Mouse (Mus musculus): Measurements from ENCODE around the gene Vmn2r32. TPM values are rescaled to one million over a fixed set of nuclear protein-coding genes. Genes with fewer than 3 reads are reported as not detected.
"Not testable (repeated sequence)": the region's sequence is repeated elsewhere in the genome, so short reads cannot be mapped to it uniquely, and the experiment has no call there.

Gene Vmn2r32
- not detected in 2 replicates for polyA plus RNA-seq (2012; rRNA removed)

DNA sequence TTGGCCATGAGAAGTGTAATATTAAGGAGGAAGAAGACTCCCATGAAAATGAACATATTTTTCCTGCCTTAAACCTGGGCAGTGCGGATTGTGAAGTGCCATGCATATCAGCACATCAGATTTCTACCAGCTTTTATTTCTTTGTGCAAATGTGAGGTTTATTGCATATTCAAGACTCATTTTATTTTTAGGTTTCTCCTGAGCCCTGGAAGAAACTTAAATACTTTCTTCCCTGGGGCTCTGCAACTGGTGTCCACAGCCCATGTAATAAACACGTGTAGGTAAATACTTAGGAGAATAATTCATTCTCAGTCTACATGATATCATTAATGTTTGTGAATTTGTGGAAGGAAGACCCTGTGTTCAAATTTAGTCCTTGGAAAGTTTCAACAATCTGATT, at the start of gene Vmn2r32:
TSS of gene Vmn2r32 (minus strand) at position 101 of the 400 bp plus-strand sequence.
- not testable (repeated sequence) for DNase-seq (ENCODE audit: low read depth)

Other genes with a start within 250 kb of the Vmn2r32 start
- 0.26 and 0.89 TPM in 2 replicates for gene Vmn2r29, start 232.7 kb downstream of the Vmn2r32 start, polyA plus RNA-seq (2012; rRNA removed)
- gene Gm45844, start 201.7 kb downstream of the Vmn2r32 start, polyA plus RNA-seq (2012; rRNA removed) = 1.4 TPM in 2 replicates
- gene Clcn4, start 179.2 kb downstream of the Vmn2r32 start, polyA plus RNA-seq (2012; rRNA removed) = 30.9 and 34.8 TPM in 2 replicates
- not detected in 2 replicates for gene Vmn2r30, start 142.4 kb downstream of the Vmn2r32 start, polyA plus RNA-seq (2012; rRNA removed)
- gene Gm45783, start 105.4 kb downstream of the Vmn2r32 start, polyA plus RNA-seq (2012; rRNA removed) = 0.37 TPM in 1 of 2 replicates, not detected in the other
- not detected in 2 replicates for gene Vmn2r31, start 80.3 kb downstream of the Vmn2r32 start, polyA plus RNA-seq (2012; rRNA removed)
- not detected in 2 replicates for gene Vmn2r33, start 86.8 kb upstream of the Vmn2r32 start, polyA plus RNA-seq (2012; rRNA removed)
- gene Vmn2r34, start 209.5 kb upstream of the Vmn2r32 start, polyA plus RNA-seq (2012; rRNA removed) = not detected in 2 replicates